Mouse (Mus musculus) ES-E14 (cell line): ENCODE measurements at regions not wholly inside any gene's neighbourhood (a gene's known extent, or its start where the extent isn't known, plus 50 kb on each side); places are given as distances from the start of the nearest gene placed in this dataset.

Source experiments
- CHD2 ChIP-seq: IDR thresholded peaks from 2 replicates; pipeline ENCODE4 v1.6.1; 2014; ENCODE audit warnings: mild to moderate bottlenecking, low read depth, low read length, inconsistent platforms
- HCFC1 ChIP-seq: IDR thresholded peaks from 2 replicates; pipeline ENCODE4 v1.6.1; 2012; ENCODE audit warnings: low read length, inconsistent platforms, borderline replicate concordance; ENCODE audit not compliant: insufficient read depth
- MAFK ChIP-seq: IDR thresholded peaks from 2 replicates; pipeline ENCODE4 v1.6.1; 2014; ENCODE audit warnings: mild to moderate bottlenecking, low read depth, low read length, inconsistent platforms; ENCODE audit not compliant: insufficient read depth
- ZC3H11A ChIP-seq: IDR thresholded peaks from 2 replicates; pipeline ENCODE4 v1.6.1; 2012; ENCODE audit warnings: low read depth, mild to moderate bottlenecking, inconsistent platforms, low read length, borderline replicate concordance
- ZNF384 ChIP-seq: IDR thresholded peaks from 2 replicates; pipeline ENCODE4 v1.6.1; 2012; ENCODE audit warnings: low read depth, low read length, inconsistent platforms

DNA sequence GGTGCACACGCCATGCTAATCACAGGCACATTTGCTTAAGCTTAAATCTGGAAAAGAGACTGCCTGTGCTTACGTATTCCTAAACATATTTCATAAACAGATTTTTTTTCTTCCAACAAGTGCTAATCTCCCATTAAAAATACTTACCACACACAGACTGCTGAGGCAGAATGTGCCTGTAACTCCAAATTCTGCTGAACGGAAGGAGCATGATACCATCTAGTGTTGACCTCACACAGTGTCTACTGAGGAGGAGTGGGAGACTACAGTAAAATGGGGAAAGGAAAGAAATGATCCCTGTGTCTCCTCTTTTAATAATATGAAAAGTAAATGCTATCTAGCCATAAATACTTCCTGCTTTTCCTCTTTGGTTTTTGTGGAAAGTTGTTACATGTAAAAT is 81.9 kb upstream of the 1700009N14Rik start:
- TF ChIP-seq CHD2 (no peak), MAFK (no peak), ZNF384 (no peak), HCFC1 (no peak), ZC3H11A (no peak)
